Mouse (Mus musculus) E14TG2a.4 (cell line): ENCODE results near the gene Ccdc113.

Source experiments
- CTCF ChIP-seq: conservative IDR thresholded peaks from 2 replicates; pipeline ENCODE4 v1.5.1; 2014; ENCODE audit warnings: low read length
- NANOG ChIP-seq: IDR thresholded peaks from 2 replicates; pipeline ENCODE4 v1.6.1; 2014; ENCODE audit warnings: borderline replicate concordance, low read length, mixed read lengths
- POU5F1 ChIP-seq: IDR thresholded peaks from 2 replicates; pipeline ENCODE4 v1.6.1; 2014; ENCODE audit warnings: low read length, borderline replicate concordance

DNA sequence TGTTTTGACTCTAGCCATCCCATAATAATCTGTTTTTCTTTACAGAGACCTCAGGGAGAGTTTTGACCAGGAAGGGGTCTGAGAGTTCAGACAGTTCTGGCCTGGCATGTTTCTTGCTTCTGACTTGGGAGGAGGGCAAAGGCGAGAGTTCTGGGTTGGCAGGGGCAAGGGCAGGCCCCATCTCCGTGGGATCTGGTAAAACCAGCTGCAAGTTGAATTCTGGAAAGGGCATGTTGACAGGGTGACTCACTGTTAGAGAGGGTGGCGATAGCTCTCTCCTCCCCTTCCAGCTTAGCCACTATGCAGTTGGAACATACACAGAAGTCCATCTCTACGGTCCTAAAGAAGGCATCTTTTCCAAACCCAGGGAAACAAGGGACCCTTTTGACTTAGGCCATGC is 20.7 kb upstream of the Ccdc113 start:
- TF ChIP-seq CTCF (no peak), NANOG (no peak), POU5F1 (no peak)
